Mouse (Mus musculus) hindlimb bud, embryonic 11.5 days (tissue): ENCODE measurements at regions not wholly inside any gene's neighbourhood (a gene's known extent, or its start where the extent isn't known, plus 50 kb on each side); places are given as distances from the start of the nearest gene placed in this dataset.

Source experiments
- DNase-seq: peaks from one replicate; pipeline ENCODE4 v3.0.0-alpha.2; 2012; ENCODE audit warnings: low read depth, low spot score; ENCODE audit errors: extremely low spot score

DNA sequence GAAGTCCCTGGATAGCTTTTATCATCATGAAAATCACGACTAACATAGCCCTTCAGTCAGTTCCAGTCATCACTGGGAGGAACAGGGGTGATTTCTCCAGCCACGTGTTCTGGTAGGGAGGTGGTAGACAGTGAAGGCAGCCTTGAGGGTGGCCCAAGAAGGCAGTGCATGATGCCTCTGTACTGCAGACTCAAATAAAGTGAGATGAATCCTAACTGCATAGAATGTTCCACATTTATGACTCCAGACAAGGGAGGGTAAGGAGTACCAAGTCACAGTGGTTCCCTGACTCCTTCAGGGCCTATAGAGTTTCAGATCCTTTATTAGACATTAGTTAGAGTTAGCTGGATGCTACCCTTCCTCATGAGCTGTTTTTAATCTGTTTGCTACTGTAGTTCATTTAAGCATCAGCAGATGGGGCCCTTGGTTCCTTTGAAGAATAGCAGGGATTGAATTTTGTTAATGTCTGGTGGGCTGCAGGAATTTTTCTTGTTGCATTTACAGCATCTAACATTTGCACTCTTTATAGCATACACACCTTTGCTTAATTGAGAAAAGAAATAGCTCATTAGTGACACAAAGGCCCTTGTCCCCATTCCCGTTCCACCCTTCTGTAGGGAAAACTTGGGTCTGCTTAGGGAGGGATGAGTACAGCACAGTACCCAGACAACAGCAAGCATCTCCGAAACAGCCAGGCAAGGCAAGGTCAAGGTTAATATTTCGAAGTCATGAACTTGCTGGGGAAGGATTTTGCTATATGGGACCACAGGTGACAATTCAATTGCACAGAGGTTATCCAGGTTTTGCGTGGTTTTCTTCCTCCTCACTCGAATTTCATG lies 359.0 kb upstream of the Pkn2 start:
- DNase-seq: no peak

DNA sequence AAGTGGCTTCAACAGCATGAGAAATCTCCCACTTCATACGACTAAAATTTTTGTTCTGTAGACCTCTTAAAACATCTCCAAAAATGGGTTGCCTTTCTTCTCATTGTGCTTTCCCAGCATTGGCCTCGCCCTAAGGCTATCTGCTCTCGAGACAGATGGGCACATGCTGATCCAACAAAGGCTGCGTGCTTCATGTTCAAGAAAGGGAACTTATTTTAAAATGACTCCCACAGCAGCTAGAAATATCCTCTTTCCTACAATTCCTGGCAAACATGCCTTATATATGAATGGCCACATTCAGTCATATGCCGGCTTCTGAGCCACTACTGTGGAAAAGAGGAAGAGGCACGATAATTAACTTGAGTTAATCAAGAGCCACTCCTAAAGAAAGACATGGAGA lies 356.7 kb upstream of the Pkn2 start:
- no peak for DNase-seq

DNA sequence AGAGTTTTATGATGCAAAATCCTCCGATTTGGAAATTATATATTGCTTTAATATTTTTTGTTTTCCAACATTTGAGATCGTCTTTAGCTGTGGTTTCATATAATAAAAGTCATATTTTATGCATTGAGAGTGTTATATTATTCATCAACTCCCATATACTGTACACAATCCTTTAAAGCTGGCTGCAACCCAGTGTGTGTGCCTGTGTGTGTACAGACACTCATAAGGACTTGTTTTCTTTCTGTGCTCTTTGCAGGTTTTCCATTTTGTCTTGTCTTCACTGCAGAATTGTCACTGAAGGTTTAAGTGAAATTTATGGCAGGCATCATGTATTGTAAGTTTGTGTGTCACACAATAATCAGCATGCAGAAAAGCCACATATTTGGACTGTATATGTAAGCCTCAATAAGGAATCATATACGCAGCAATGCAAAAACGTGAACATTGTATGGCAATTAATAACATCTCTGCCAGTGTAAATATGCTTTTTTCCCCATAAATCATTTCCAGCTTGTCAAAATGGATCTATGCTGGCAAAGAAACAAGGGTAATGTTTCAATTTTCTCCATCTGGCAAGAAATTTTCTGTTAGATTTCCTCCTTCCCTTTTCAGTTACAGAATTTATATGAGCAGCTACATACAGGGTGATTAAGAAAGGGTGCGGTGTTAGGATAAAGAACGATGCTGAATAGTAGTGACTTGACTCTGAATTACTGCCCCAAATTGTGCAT lies 342.4 kb upstream of the Pkn2 start:
- DNase-seq: no peak

DNA sequence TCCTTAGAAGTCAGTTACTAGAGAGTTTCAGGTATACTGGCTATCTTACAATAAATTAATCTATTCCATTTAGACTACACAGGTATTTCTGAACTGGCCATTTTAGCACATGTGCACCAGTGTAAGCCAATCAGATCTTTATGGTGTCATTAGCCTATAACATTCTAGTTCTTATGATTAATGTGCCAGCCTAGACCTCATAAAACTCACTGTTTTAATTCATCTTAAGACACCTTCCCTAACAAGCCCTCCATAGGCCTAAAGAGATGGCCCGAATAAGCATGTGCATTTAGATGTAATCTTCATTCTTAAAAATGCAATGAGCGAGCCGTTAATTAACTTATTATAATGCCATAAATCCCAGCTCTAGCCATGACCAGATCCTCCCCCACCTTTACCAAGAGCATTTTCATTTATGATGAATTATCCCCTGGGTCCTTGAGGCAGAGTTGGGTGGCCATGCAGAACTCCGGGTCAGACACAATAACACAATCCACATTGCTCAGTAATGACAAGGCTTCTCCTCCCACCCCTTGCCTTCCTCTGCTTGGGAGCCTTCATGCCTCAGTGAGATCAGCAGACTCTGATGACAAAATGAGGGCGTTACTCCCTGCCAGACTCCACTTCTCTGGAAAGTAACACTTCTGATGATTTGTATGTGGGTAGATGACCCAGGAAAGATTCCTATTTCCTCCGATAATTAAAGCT lies 311.6 kb upstream of the Pkn2 start:
- no peak for DNase-seq

DNA sequence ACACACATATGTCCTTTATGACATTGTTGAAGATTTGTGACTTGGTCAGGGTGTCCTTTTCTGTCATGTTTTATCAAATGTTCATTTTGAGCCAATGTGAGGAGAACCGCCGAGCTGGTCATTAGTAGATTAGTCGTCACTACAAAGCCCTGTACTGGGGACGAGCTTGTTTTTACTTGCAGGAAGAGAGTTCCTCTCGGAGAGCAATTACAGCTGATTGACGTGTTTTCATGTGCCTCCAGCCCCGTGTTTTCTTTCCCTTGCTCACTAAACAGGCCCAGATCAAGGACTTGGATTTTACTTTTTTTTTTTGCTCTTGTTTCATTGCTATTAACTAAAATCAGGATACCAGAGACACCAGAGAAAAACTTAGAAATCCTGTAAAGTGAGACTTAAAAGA lies 307.1 kb upstream of the Pkn2 start:
- DNase-seq: no peak

DNA sequence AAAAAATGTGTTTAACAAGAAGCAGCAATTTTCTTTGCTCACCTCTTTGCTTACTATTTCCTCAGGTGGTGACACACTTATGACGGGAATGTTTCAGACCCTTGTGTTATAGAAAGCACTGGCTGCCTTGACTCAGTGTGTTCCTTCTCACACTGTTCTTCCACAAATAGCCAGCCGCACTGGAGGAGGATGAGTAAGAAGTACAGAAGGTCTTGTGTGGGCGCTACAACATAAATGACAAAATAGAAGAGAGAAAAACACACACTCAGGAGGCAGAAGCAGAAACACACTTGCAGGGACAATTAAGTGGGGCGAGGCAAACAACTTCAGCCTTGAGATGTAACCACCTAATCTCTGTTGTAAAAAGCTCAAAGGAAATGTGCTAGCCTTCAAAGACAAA lies 292.2 kb upstream of the Pkn2 start:
- DNase-seq: no peak

DNA sequence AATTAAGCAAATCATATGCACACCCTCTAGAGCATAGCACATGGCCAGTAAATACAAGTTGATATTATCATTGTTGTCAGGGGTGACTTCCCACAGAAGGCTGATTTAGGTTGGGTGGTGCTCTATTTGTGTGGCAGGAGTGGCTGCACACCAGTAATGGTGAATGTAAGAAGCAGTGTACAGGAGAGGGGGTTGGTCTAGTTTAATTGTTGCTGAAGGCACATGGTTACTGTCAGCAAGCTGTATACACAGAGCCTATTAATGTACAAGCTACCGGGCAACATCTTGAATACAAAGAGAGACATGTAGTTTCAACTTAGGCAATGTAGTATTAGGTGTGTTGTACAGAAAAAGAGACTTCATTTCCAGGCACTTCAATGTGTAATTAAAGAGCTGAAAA lies 280.6 kb upstream of the Pkn2 start:
- no peak for DNase-seq

DNA sequence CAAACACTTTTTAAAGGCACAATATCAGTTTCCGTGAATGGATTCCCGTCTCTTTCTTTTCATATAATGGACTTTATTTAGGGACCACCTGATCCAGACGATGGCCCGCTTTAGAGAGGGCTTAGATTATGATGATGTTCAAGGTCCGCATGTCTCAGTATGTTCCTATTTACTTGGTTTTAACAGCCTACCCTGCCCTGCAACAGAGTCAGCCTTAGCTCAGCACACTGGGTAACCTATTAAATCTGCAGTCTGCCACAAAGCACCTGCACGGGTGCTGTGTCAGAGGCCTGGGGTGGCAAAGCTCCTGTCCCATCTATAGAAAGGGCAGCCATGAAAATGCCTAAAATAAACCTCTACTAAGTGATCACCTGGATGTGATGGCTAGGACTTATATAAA lies 280.2 kb upstream of the Pkn2 start:
- DNase-seq: no peak

DNA sequence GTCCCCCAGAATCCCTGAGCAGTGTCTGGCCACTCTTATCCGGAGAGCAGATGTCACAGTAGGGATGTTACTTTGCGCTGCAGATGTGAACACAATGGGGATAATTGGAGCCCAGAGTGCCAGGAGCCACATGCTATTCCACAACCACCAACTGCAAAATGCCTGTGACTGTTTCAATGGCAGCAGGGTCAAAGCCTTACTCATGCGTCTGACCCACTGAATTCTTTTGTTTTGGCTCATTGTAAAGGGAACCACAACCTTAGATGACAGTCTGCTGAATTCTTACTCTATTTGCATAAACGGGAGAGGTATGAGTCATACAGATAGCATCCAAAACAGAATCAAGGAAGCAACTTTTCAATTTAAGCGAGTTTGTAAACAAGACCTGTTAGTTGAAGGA lies 276.8 kb upstream of the Pkn2 start:
- no peak for DNase-seq

DNA sequence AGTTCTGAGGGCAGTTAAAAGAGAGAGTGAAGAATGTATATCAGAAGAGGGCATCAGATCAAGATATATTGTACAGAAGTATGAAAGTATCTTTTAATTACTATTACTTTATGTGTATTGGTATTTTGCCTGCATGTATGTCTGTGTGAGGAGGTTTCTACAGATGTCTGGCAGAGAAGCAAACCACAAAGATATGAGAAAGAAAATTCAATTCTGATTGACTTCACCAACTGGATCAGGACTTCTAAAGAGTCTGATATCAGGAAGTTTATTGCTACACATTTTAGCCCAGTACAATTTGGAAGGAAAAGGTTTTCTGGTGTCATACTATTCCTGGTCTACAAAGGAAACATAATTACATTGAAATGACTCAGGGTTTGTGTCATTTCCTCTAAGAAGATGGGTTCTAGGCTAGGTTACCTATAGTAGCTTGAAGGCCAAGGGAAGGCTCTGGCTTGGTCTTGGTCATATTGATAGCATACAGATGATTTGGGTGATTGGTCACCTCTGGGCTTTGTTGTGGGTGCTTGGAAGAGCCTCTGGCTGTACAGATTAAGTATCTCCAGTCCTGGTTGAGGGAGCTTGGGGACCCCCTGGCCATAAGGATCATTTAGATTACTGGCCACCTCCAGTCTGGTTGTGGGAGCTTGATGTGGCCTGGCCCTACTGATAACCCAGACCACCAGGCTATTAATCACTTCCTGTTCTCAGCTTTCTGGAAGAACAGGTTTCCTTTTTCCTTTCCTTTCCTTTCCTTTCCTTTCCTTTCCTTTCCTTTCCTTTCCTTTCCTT lies 275.1 kb upstream of the Pkn2 start:
- DNase-seq: no peak

DNA sequence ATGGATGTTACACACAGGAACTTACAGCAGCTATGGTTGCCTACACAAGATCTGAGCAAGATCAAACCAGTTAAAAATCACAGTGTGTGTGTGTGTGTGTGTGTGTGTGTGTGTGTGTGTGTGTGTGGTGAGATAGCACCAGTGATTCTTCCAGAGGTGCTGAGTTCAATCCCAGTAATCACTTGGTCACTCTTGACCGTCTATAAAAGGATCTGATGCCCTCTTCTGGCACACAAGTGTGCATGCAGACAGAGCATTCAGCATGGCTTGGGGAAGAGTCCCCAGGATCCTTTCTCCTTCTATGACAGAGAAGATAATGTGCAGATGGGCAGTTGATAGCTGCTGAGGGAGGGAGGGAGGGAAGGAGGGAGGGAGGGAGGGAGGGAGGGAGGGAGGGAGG lies 274.4 kb upstream of the Pkn2 start:
- DNase-seq: no peak

DNA sequence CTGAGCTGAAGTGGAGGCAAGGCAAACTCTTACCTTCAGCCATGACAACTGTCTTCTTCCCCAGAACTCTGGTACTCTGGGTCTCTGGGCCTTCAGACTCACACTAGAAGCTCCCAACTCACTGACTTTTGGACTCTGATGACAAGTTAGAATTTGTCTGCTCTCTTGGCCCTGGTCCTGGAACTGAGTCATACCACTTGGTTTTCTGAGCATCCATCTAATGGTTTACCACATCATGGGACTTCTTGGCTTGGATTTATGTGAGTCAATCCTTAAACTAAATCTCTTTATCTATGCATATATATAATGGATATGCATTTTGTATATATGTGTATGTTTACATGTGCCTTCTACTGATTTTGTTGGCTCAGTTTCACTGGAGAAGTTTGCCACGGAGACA lies 273.8 kb upstream of the Pkn2 start:
- DNase-seq: no peak

DNA sequence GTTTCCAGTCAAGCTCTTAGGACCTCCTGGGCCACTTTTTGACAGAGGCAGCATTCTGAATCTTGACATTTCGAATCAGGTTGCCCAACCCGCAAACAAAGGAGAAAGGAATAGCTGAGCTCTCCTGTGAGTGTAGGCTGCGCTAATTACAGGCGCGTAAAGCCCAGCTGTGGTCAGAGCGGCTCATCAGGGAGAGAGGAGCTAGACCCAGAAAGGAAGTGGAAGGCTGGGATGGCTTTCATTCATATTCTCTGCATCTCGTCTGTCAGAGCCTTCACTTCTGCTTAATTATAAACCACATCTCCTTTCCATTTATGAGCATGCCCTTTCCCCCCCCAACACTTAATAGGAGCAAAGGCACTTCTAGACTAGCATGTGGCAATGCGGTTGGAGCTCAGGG lies 265.7 kb upstream of the Pkn2 start:
- DNase-seq: no peak

DNA sequence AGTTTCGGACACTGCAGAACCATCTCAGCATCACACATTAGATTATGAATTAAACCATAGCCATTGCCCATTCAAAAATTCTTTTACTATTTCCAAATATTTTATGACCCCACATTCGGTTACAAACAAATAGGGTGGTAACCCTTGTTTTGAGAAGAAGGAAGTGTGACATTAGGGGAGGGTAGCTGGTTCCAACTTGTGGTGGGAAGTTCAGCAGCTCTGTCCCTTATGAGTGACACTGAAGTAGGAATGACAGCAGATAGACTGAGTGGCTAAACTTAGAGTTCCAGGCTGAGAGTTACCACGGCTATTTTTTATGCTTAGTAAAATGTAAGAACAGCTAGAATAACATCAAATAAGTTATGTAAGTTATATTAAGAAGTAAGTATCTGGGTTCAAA lies 257.1 kb upstream of the Pkn2 start:
- no peak for DNase-seq

DNA sequence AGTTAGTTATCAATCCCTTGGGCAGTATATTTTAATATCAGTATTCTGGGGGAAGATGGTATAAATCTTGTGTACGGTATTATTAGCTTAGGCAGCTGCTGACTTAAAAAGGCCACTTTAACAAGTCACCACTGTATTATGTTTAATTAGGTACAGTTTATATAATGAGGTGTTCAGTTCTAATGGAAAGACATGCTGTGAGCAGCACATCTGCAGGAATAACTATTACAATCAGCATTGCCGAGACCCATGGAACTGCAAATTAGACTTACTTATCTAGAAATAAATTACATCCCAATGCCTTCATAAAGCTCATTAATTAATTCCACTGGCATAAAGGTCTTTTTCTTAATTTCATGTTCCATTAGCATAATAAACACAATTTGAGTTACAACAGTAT lies 252.7 kb upstream of the Pkn2 start:
- no peak for DNase-seq

DNA sequence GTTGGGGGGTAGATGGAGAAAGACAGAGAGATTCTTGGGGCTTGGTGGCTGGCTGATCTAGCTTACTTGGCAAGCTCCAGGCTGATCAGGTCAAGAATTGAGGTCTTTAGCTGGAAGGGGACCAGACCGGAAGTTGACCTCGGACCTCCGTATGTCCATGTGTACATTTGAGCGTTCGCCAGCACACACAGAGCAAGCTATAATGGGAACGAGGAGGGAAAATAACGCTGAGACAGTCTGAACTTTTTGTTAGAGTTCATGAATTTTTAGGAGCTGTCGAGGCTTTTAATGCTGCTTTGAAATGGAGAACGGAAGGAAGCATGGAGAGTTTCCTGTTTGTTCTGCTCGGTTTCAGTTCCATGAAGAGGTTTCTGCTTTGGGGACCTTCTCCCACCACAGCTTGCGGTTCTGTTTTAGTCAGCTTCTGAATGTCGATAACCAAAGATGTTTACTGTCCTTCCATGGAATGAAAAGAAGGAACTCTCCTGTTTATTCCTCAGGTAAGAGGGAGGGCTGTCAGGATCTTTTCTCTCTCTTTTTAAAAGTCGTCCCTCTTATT lies 226.0 kb upstream of the Pkn2 start:
- DNase-seq: no peak

DNA sequence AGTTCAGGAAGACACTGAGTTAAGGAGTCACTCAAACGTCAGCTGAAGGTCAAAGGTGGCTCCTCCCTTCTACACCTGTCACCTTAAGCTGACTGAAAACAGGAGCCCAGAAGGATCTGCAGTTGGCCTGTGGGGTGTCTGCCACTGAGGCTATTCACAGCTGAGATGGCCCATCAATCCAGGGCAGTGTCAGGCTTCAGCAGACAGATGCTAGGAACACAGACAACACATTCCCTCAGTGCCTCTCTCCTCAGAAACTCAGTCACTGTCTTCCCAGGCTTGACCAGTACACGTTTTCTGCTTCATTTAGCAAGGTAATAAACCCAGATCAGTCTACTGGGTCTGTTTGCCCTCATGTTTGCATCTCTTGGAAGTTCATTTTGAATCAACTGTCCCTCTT lies 222.9 kb upstream of the Pkn2 start:
- no peak for DNase-seq

DNA sequence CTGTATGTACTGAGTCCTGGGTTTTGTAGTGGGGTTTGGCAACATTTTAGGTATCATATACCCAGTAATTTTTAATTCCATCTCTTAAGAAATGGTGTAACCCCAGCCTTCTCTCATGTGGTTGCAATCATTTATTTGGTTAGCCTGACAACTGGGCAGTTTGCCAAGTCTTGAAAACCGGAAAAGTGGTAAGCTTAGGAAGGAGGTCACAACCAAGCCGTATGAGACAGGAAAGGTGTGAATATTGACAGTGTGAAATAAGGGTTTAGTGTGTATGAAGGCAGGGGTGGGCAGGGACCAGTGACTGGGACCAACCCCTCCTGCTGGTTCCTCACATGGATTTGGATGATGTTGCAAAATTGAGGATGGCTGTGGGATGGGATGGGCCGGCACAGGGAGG lies 221.5 kb upstream of the Pkn2 start:
- DNase-seq: no peak

DNA sequence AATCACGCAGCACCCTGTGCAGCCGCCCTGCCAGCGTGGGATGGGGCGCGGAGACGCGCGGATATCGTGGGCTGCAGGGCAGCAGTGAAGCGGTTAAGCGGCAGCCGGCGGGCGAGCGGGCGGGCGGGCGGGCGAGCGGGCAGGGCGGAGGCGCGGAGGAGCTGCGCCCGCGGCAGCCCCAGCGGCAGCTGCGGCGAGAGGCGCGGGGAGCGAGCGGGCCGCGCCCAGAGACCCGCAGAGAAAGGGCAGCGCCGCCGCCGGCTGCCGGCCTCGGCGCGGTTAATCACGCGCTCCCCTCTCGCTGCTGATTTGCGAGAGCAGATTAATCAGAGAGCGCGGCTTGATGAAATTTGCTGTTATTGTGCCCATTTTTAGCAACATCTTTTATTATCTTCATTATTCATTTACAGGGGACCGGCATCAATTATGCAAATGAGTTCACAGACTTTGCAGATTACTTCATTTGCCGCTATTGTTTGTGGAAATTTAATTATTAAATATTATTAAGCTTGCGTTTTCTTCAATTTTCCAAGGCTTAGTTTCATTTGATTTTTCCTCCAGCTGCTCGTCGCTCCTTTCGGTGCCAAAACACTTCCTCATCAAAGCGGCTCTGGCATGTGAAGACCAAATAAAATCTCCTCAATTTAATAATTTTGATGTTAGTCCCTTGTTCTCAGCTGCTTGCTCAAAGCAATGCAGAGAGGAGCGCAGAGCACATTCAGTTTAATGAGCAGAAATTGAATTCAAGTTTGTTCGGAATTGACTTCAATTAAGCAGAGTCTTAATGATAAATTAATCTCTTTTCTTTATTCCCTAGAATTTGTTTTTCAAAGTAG lies 219.2 kb upstream of the Pkn2 start:
- no peak for DNase-seq

DNA sequence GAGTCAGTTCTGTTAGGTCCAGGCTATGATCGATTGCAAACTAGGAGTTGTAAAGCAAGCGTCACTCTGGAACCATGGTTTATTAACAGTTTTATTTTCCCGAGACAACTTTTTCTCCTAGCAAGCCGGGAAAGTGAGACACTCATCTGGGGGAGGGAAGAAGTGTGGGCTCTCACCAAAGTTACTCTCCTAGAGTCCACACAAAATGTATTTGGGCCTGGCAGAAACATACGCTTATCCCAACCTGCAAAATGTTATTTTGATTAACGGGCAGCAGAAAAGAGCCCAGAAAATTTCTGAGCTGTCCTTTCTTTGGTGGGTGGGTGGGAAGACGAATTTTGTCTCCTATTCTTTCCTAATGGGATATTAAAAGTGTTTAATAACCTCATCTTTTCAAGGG lies 218.4 kb upstream of the Pkn2 start:
- DNase-seq: no peak
